In the genomic region with DNA sequence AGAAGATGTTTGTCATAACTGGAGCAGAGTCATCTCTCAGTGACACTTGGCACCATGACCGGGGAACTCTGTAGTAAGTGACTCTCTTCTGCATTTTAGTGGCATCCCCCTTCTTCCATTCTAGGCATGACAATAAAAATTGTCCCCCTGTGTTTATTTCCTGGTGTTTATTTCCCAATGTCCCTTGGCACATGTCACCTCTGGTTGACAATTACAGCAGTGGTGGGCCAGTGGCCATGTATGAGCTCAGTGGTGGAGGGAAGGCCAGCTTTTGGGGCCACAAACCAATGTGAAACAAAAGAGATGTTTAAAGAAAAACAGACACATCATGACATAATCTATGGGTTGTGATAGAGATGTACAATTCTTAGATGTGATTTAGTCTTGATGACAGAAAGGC, we compare ENCODE assay signal across 14 mouse cellular contexts.
"Had no signal": no experiment of that assay in that cellular context is flagged by ENCODE, and none has a peak within 500 bp of the region (broad histone marks: within the 10 kb centered on the region; RNA-seq: fewer than 3 reads in every experiment).

No protein-coding gene starts in this region.

- DNase-seq: gastrocnemius, postnatal 14 days; gastrocnemius, postnatal 36 days; heart, adult 18-20 months; heart, postnatal 14 days; heart, postnatal 36 days; kidney, adult 11 months; kidney, adult 2 months; kidney, adult 9 months; kidney, postnatal 14 days; kidney, postnatal 36 days; layer of hippocampus, adult 9-11 months; layer of hippocampus, postnatal 36 days; liver; liver, embryonic 13.5 days had no signal
